ENCODE assay signal across 21 mouse cellular contexts in genomic region chr2:148529900-148530299, GRCm38 (mm10).
A peak's percentile ranks its signal among the peaks of the same experiment; 100 is the strongest.
DNase-seq lines count a peak whose midpoint lies in the region; TF ChIP-seq lines count a peak whose summit lies in the region.
"Had no signal": no experiment of that assay in that cellular context is flagged by ENCODE, and none has a peak within 500 bp of the region (broad histone marks: within the 10 kb centered on the region; RNA-seq: fewer than 3 reads in every experiment).

No protein-coding gene starts in this region.

- peak overlapping the region; percentile 81 for H3K27ac ChIP-seq in gastrocnemius, adult 2 months
- H3K27ac ChIP-seq: embryonic facial prominence, embryonic 13.5 days; forebrain, embryonic 12.5 days; forebrain, embryonic 15.5 days; heart, embryonic 10.5 days; hindbrain, embryonic 13.5 days; intestine, embryonic 15.5 days had no signal

- no peak overlapping the region for H3K4me3 ChIP-seq in gastrocnemius, adult 2 months
- H3K4me3 ChIP-seq: embryonic facial prominence, embryonic 13.5 days; erythroblast, embryonic 14.5 days; forebrain, embryonic 12.5 days; forebrain, embryonic 15.5 days; heart, adult 2 months; heart, embryonic 10.5 days; hindbrain, embryonic 13.5 days; intestine, embryonic 15.5 days had no signal

- no peak for TF ChIP-seq CTCF in gastrocnemius, adult 2 months (IDR thresholded peaks at IDR 0.05)

- DNase-seq in embryo, embryonic 10 days (ENCODE audit: low spot score) = peak; percentile 43
- no peak for DNase-seq in embryo, embryonic 9.5 days (ENCODE audit: extremely low spot score)
- DNase-seq in gastrocnemius, adult 2 months = peak; percentile 44
- no peak for DNase-seq in gastrocnemius, adult 8-10 months (ENCODE audit: low spot score in 2 of 2)
- peak; percentile 43 for DNase-seq in 3T3-L1 (ENCODE audit: low read depth, low spot score)
- DNase-seq in embryo, embryonic 11 days = peak; percentile 17
- no peak for DNase-seq in frontal cortex, postnatal 10 days (ENCODE audit: low spot score in 2 of 2)
- DNase-seq in Muller cell, postnatal 12 days (ENCODE audit: inconsistent ontology term) = no peak
- DNase-seq: B cell, adult 2 months; cerebellum, adult 11-12 months; cerebellum, adult 8-10 months; cerebellum, postnatal 10 days; cerebellum, postnatal 36 days; heart, adult 2 months had no signal

- intact Hi-C loops in gastrocnemius, adult 2 months (cut with DNase I) = no loop called here

Comparison
In these comparisons a context has a peak if more than half of its experiments do, and no peak if none do; other contexts are left out.
1. DNase-seq: peak in embryo, embryonic 10 days (single experiment), gastrocnemius, adult 2 months (single experiment), 3T3-L1 (single experiment) and embryo, embryonic 11 days (single experiment); none in embryo, embryonic 9.5 days (single experiment), gastrocnemius, adult 8-10 months (0 of 2), frontal cortex, postnatal 10 days (0 of 2) and Muller cell, postnatal 12 days (single experiment).